Mouse (Mus musculus): Measurements from ENCODE around the gene Taar7a.

Gene Taar7a

GRCm38 (mm10) chr10:23948026-23948425 is 45.3 kb downstream of the Taar7a start:
- no peak for DNase-seq (ENCODE audit: low spot score)

GRCm38 (mm10) chr10:23942465-23942864 is 50.8 kb downstream of the Taar7a start:
- no peak for DNase-seq (ENCODE audit: low spot score)
